Mouse (Mus musculus) erythroblast, embryonic 14.5 days (primary cell): ENCODE results near the gene Pold1. TPM values are rescaled to one million over a fixed set of nuclear protein-coding genes. Genes with fewer than 3 reads are reported as not detected.
A peak's percentile ranks its signal among the peaks of the same experiment; 100 is the strongest.

ENCODE experiments used
- H3K27me3 ChIP-seq: 2 replicates; pipeline ENCODE4 v1.6.1; 2012; ENCODE audit warnings: inconsistent platforms; ENCODE audit not compliant: control insufficient read depth
- H3K36me3 ChIP-seq: 2 replicates; pipeline ENCODE4 v1.6.1; 2012; ENCODE audit warnings: mild to moderate bottlenecking, inconsistent platforms; ENCODE audit not compliant: control insufficient read depth
- H3K4me1 ChIP-seq: 2 replicates; pipeline ENCODE4 v1.6.1; 2012; ENCODE audit warnings: inconsistent platforms; ENCODE audit not compliant: control insufficient read depth
- H3K4me3 ChIP-seq: replicated peaks from 2 replicates; pipeline ENCODE3; 2012; ENCODE audit warnings: moderate library complexity, mild to moderate bottlenecking, inconsistent platforms
- H3K9me3 ChIP-seq: 2 replicates; pipeline ENCODE4 v1.6.1; 2012; ENCODE audit warnings: low read length, inconsistent platforms, mixed read lengths; ENCODE audit not compliant: control insufficient read depth
- GATA1 ChIP-seq: IDR thresholded peaks from 2 replicates; pipeline ENCODE4 v1.6.1; 2012; ENCODE audit warnings: low read length, inconsistent platforms, mixed read lengths
- TAL1 ChIP-seq: IDR thresholded peaks from 3 replicates; pipeline ENCODE4 v1.6.1; 2012; ENCODE audit warnings: low read length, inconsistent platforms, mixed read lengths
- polyA plus RNA-seq: library from polyadenylated mRNA; stranded (reverse); fragments of >175 nt; gene quantifications from 2 replicates; pipeline ENCODE4 v1.2.3, GENCODE M21; 2012

The Pold1 gene
- polyA plus RNA-seq, 1 experiment, result 25.1 TPM

- TF ChIP-seq GATA1 (no peak), TAL1 (no peak)
Measured at GRCm38 (mm10) chr7:44498922-44499321, 49.7 kb downstream of the Pold1 start.

GRCm38 (mm10) chr7:44497361-44498055 lies 51.1 kb downstream of the Pold1 start:
- peaks cover 26% of the 10 kb centered on the region for H3K36me3 ChIP-seq
- H3K4me3 ChIP-seq, result peak overlapping the region; percentile 84
- TF ChIP-seq TAL1 (no peak), GATA1 (no peak)
- H3K27me3 ChIP-seq, result peaks cover 17% of the 10 kb centered on the region
- peaks cover 65% of the 10 kb centered on the region for H3K4me1 ChIP-seq
- H3K9me3 ChIP-seq, result no peaks in the 10 kb centered on the region

More at GRCm38 (mm10) chr7:44498922-44499321, 49.7 kb downstream of the Pold1 start:
- Histone ChIP-seq H3K4me1 (peaks cover 54% of the 10 kb centered on the region), H3K27me3 (peaks cover 28% of the 10 kb centered on the region), H3K36me3 (peaks cover 12% of the 10 kb centered on the region), H3K9me3 (no peaks in the 10 kb centered on the region), H3K4me3 (no peak overlapping the region)

- peaks cover 34% of the 10 kb centered on the region for H3K36me3 ChIP-seq
- H3K9me3 ChIP-seq, result no peaks in the 10 kb centered on the region
- TF ChIP-seq GATA1 (no peak), TAL1 (no peak; the same call in 2 of the 3 replicates)
- peak overlapping the region; percentile 84 for H3K4me3 ChIP-seq
- H3K4me1 ChIP-seq, result peaks cover 65% of the 10 kb centered on the region
- H3K27me3 ChIP-seq, result peaks cover 17% of the 10 kb centered on the region
Measured at GRCm38 (mm10) chr7:44496771-44497109, 51.9 kb downstream of the Pold1 start.

- Histone ChIP-seq H3K36me3 (peaks cover 40% of the 10 kb centered on the region), H3K4me1 (peaks cover 62% of the 10 kb centered on the region), H3K4me3 (peak within 1 kb of the TSS; percentile 84), H3K9me3 (no peaks in the 10 kb centered on the region), H3K27me3 (peaks cover 17% of the 10 kb centered on the region)
- TF ChIP-seq TAL1 (peak; percentile 66), GATA1 (no peak)
Measured at GRCm38 (mm10) chr7:44495992-44496770, 52.5 kb downstream of the Pold1 start, which contains the start of the genes Emc10 and Fam71e1. Emc10 (minus strand) TSS chr7:44496529. Fam71e1 (plus strand) TSS chr7:44496581.

GRCm38 (mm10) chr7:44495086-44495485 lies 53.6 kb downstream of the Pold1 start:
- no peaks in the 10 kb centered on the region for H3K9me3 ChIP-seq
- peaks cover 64% of the 10 kb centered on the region for H3K4me1 ChIP-seq
- peaks cover 10% of the 10 kb centered on the region for H3K27me3 ChIP-seq
- peaks cover 50% of the 10 kb centered on the region for H3K36me3 ChIP-seq
- peak overlapping the region; percentile 84 for H3K4me3 ChIP-seq
- TF ChIP-seq GATA1 (no peak), TAL1 (no peak)

- peak overlapping the region; percentile 84 for H3K4me3 ChIP-seq
- no peak for TF ChIP-seq GATA1
- no peak for TF ChIP-seq TAL1
- H3K36me3 ChIP-seq, result peaks cover 55% of the 10 kb centered on the region
- peaks cover 62% of the 10 kb centered on the region for H3K4me1 ChIP-seq
- peaks cover 6% of the 10 kb centered on the region for H3K27me3 ChIP-seq
- no peaks in the 10 kb centered on the region for H3K9me3 ChIP-seq
Measured at GRCm38 (mm10) chr7:44494681-44495080, 54.0 kb downstream of the Pold1 start.

GRCm38 (mm10) chr7:44492166-44492826 lies 56.4 kb downstream of the Pold1 start:
- TF ChIP-seq TAL1 (no peak), GATA1 (no peak)
- Histone ChIP-seq H3K27me3 (no peaks in the 10 kb centered on the region), H3K9me3 (no peaks in the 10 kb centered on the region), H3K36me3 (peaks cover 73% of the 10 kb centered on the region), H3K4me3 (no peak overlapping the region), H3K4me1 (peaks cover 58% of the 10 kb centered on the region)

GRCm38 (mm10) chr7:44491391-44491790 lies 57.3 kb downstream of the Pold1 start:
- H3K4me1 ChIP-seq, result peaks cover 56% of the 10 kb centered on the region
- TF ChIP-seq TAL1 (no peak), GATA1 (no peak)
- peaks cover 82% of the 10 kb centered on the region for H3K36me3 ChIP-seq
- no peaks in the 10 kb centered on the region for H3K9me3 ChIP-seq
- H3K4me3 ChIP-seq, result no peak overlapping the region
- H3K27me3 ChIP-seq, result no peaks in the 10 kb centered on the region

- TF ChIP-seq TAL1 (no peak), GATA1 (no peak)
- H3K4me3 ChIP-seq, result no peak overlapping the region
- peaks cover 53% of the 10 kb centered on the region for H3K4me1 ChIP-seq
- H3K36me3 ChIP-seq, result peaks cover 86% of the 10 kb centered on the region
- no peaks in the 10 kb centered on the region for H3K9me3 ChIP-seq
- no peaks in the 10 kb centered on the region for H3K27me3 ChIP-seq
Measured at GRCm38 (mm10) chr7:44490281-44490680, 58.4 kb downstream of the Pold1 start.
